Mouse (Mus musculus) heart, embryonic 12.5 days (tissue): ENCODE measurements around the gene Actr5. TPM values are rescaled to one million over a fixed set of nuclear protein-coding genes. Genes with fewer than 3 reads are reported as not detected.

Experiments used
- ATAC-seq: fragments of 200-750 bp; cut with Nextera tagmentation; 2 replicates; pipeline ENCODE4 v1.8.0; 2017; ENCODE audit warnings: moderate TSS enrichment, moderate library complexity; ENCODE audit not compliant: insufficient number of reproducible peaks, low FRiP score
- H3K27ac ChIP-seq: fragments of 300-500 bp; sonication (generic); 2 replicates; pipeline ENCODE4 v1.5.1; 2016; ENCODE audit warnings: mild to moderate bottlenecking, moderate library complexity; ENCODE audit not compliant: poor library complexity, severe bottlenecking
- H3K27me3 ChIP-seq: fragments of 300-500 bp; sonication (generic); replicated peaks from 2 replicates; pipeline ENCODE4 v1.6.1; 2016; ENCODE audit warnings: mild to moderate bottlenecking, moderate library complexity
- H3K36me3 ChIP-seq: fragments of 300-500 bp; sonication (generic); 2 replicates; pipeline ENCODE4 v1.6.1; 2016; ENCODE audit warnings: mild to moderate bottlenecking, moderate library complexity
- H3K4me1 ChIP-seq: fragments of 300-500 bp; sonication (generic); replicated peaks from 2 replicates; pipeline ENCODE4 v1.6.1; 2016; ENCODE audit warnings: mild to moderate bottlenecking
- H3K4me2 ChIP-seq: fragments of 300-500 bp; sonication (generic); 2 replicates; pipeline ENCODE4 v1.6.1; 2016; ENCODE audit warnings: mild to moderate bottlenecking, moderate library complexity
- H3K4me3 ChIP-seq: fragments of 300-500 bp; sonication (generic); 2 replicates; pipeline ENCODE4 v1.5.1; 2016; ENCODE audit warnings: mild to moderate bottlenecking
- H3K9ac ChIP-seq: fragments of 300-500 bp; sonication (generic); 2 replicates; pipeline ENCODE4 v1.6.1; 2016; ENCODE audit warnings: mild to moderate bottlenecking, moderate library complexity
- H3K9me3 ChIP-seq: fragments of 300-500 bp; sonication (generic); replicated peaks from 2 replicates; pipeline ENCODE4 v1.6.1; 2016; ENCODE audit warnings: mild to moderate bottlenecking, moderate library complexity
- WGBS: fragments of 180-500 bp; shearing (Covaris S2); methylation state at CpG from one replicate; pipeline ENCODE4 v1.1.7; 2016; 5-methylcytosine and 5-hydroxymethylcytosine counted together
- polyA plus RNA-seq: library from polyadenylated mRNA; unstranded; fragments of >200 nt; fragmentation: Nextera tagmentation; extraction: Ambion mirVana; gene quantifications from 2 replicates; pipeline ENCODE4 v1.2.1, GENCODE M21; 2016

The Actr5 gene
- polyA plus RNA-seq, 1 experiment from 2014 or later = 10.1 TPM

DNA sequence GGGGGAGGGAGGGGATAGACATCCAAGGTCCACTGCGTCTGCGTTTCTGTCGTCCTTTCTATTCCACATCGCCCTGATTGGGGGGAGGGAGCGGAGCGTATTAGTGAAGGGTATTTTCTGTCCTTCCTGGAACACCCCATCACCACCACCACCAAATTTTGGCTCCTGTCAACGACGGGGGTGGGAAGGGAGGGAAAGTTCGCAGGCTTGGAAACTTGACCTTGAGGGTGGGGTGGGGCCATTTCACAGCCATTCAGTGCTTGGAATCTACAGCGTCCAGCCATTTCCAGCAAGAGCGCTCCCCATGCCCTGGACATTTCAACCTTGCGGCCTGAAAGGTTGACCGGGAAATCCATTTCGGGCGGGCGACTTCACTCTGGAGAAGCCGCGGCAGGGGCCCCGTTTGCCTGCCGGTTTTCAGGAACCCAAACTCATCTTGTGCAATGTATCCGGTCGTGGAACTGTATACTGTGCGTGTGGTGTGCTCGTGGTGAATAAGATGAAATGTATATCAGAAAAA lies 9.5 kb upstream of the Actr5 start:
- Histone ChIP-seq H3K4me2 (peak overlapping the region; percentile 45), H3K4me3 (peak overlapping the region; percentile 18; the same call in 1 of the 2 replicates), H3K9ac (no peak overlapping the region), H3K36me3 (no peaks in the 10 kb centered on the region), H3K27ac (no peak overlapping the region), H3K9me3 (no peaks in the 10 kb centered on the region), H3K27me3 (peaks cover 99% of the 10 kb centered on the region), H3K4me1 (peaks cover 30% of the 10 kb centered on the region)
- ATAC-seq = no peak
- 4% methylated on average over 24 of the region's 24 CpGs for WGBS

DNA sequence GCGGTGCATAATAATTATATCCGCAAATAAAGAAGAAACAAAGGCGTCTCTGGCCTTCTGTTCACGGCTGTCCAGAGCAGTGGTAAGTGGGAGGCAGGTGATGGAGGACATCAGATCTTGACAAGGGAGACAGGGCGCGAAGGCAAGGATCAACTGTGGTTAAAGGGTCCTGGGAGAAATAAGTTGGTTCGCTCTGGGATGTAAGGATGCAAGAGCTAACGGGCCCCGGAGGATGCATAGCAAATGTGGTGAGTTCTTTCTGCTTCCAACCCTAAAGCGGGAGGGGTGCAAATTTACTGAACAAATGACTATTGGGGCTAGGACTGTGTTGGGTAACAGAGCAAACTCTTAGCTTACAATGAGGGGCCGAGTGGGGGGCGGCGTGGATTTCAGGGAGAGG lies 9.0 kb upstream of the Actr5 start:
- Histone ChIP-seq H3K9me3 (no peaks in the 10 kb centered on the region), H3K27me3 (peaks cover 99% of the 10 kb centered on the region), H3K36me3 (no peaks in the 10 kb centered on the region), H3K27ac (no peak overlapping the region), H3K4me1 (peaks cover 26% of the 10 kb centered on the region), H3K4me2 (no peak overlapping the region), H3K9ac (no peak overlapping the region), H3K4me3 (no peak overlapping the region)
- no peak for ATAC-seq
- WGBS = 5% methylated on average over 13 of the region's 13 CpGs

DNA sequence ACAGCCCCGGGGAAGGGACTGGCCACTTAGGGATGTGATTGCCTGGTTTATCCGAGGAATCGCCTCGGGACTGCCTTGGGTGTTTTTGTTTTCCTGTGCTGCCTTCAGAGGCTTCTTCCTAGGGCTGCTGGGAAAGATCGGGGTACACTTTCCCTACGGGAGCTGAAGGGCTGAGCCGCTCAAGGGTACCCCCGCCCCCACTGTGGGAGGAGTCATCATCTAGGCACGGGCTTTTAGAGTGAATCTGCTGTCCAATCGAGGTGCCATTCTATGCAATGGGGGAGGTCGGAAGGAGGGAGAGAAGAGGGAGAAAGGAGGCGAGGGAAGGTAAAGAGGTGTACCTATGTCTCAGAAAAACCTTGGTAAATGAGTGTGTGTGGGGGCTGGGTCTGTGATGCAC lies 8.4 kb upstream of the Actr5 start:
- no peak overlapping the region for H3K9ac ChIP-seq
- no peaks in the 10 kb centered on the region for H3K9me3 ChIP-seq
- peaks cover 99% of the 10 kb centered on the region for H3K27me3 ChIP-seq
- no peak overlapping the region for H3K4me3 ChIP-seq
- no peaks in the 10 kb centered on the region for H3K36me3 ChIP-seq
- H3K4me2 ChIP-seq = no peak overlapping the region
- no peak for ATAC-seq
- H3K27ac ChIP-seq = no peak overlapping the region
- WGBS = 2% methylated on average over 12 of the region's 12 CpGs
- H3K4me1 ChIP-seq = peaks cover 20% of the 10 kb centered on the region

DNA sequence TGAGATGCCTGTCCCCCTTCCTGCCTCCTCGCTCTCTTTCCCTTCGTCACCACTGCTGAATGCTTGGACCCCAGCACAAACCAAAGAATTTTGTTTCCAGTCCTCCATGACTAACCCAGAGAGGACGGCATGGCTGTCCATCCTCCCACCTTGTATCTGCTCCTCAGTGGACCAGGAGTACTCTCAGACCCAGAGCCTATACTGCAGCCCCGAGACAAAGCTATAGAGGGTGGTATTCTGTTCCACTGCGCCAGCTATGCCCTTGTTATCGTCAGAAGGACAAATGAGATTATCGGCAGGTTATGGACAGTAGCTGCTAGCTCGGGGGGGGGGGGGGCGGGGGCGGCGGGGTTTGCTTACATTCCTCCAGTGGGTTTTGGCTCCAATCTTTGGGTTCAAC lies 7.9 kb upstream of the Actr5 start:
- no peaks in the 10 kb centered on the region for H3K9me3 ChIP-seq
- no peak overlapping the region for H3K4me2 ChIP-seq
- WGBS = 10% methylated on average over 11 of the region's 11 CpGs
- no peak overlapping the region for H3K27ac ChIP-seq
- H3K36me3 ChIP-seq = no peaks in the 10 kb centered on the region
- H3K4me3 ChIP-seq = no peak overlapping the region
- ATAC-seq = no peak
- peaks cover 16% of the 10 kb centered on the region for H3K4me1 ChIP-seq
- H3K27me3 ChIP-seq = peaks cover 99% of the 10 kb centered on the region
- H3K9ac ChIP-seq = no peak overlapping the region

DNA sequence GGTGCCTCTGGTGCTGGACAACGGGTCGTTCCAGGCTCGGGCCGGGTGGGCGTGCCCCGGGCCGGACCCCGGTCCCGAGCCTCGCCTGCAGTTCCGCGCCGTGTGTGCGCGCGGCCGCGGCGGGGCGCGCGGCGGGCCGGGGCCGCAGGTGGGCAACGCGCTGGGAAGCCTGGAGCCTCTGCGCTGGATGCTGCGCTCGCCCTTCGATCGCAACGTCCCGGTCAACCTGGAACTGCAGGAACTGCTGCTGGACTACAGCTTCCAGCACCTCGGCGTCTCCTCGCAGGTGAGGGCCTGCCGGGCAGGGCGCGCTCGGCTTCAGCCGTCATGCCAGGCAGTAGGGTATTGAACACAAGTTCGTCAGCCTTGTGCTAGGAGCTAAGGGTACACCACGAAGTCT lies 543 bp downstream of the Actr5 start:
- under 1% methylated on average over 37 of the region's 44 CpGs for WGBS
- H3K36me3 ChIP-seq = peaks cover 25% of the 10 kb centered on the region
- peak; percentile 71; the same call in 1 of the 2 replicates for ATAC-seq
- H3K4me2 ChIP-seq = peak overlapping the region; percentile 77
- H3K9me3 ChIP-seq = no peaks in the 10 kb centered on the region
- H3K4me1 ChIP-seq = peaks cover 12% of the 10 kb centered on the region
- H3K27ac ChIP-seq = peak overlapping the region; percentile 83
- peak overlapping the region; percentile 67 for H3K4me3 ChIP-seq
- H3K27me3 ChIP-seq = peaks cover 15% of the 10 kb centered on the region
- H3K9ac ChIP-seq = peak overlapping the region; percentile 80

GRCm38 (mm10) chr2:158625697-158626096 lies 1.0 kb downstream of the Actr5 start:
- Histone ChIP-seq H3K9me3 (no peaks in the 10 kb centered on the region), H3K4me3 (peak overlapping the region; percentile 67), H3K4me1 (peaks cover 12% of the 10 kb centered on the region), H3K4me2 (peak overlapping the region; percentile 77), H3K9ac (peak overlapping the region; percentile 80), H3K36me3 (peaks cover 29% of the 10 kb centered on the region), H3K27me3 (peaks cover 10% of the 10 kb centered on the region), H3K27ac (no peak overlapping the region)
- ATAC-seq = no peak
- 30% methylated on average over 8 of the region's 8 CpGs for WGBS

DNA sequence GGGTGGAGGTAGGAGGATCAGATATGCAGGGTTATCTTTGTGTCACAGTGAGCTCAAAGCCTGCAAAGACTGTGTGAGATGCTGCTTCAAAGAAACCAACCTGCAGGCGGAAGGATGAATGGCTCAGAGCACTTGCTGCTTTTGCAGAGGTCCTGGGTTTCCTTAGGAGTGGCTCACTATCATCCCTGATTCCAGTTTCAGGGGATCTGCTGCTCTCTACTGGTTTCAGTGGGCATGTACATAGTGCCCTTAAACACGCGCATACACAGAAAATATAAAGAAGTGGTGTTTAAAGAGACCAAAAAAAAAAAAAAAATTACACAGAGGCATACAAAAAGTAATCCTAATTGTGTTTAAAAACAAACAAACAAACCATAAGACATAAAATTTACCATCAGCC lies 4.2 kb downstream of the Actr5 start:
- Histone ChIP-seq H3K9ac (no peak overlapping the region), H3K4me2 (no peak overlapping the region), H3K4me3 (no peak overlapping the region), H3K4me1 (peaks cover 12% of the 10 kb centered on the region), H3K27ac (no peak overlapping the region), H3K27me3 (no peaks in the 10 kb centered on the region), H3K9me3 (no peaks in the 10 kb centered on the region), H3K36me3 (peaks cover 57% of the 10 kb centered on the region)
- ATAC-seq = no peak
- WGBS = 69% methylated on average over 3 of the region's 3 CpGs

GRCm38 (mm10) chr2:158629414-158629813 lies 4.7 kb downstream of the Actr5 start:
- Histone ChIP-seq H3K27ac (no peak overlapping the region), H3K4me3 (no peak overlapping the region), H3K9ac (no peak overlapping the region), H3K9me3 (no peaks in the 10 kb centered on the region), H3K27me3 (no peaks in the 10 kb centered on the region), H3K36me3 (peaks cover 60% of the 10 kb centered on the region), H3K4me2 (no peak overlapping the region), H3K4me1 (peaks cover 12% of the 10 kb centered on the region)
- WGBS = 56% methylated on average over 1 of the region's 1 CpGs
- no peak for ATAC-seq

GRCm38 (mm10) chr2:158631873-158632272 lies 7.2 kb downstream of the Actr5 start:
- no peak overlapping the region for H3K4me2 ChIP-seq
- WGBS = 80% methylated on average over 5 of the region's 5 CpGs
- H3K27me3 ChIP-seq = no peaks in the 10 kb centered on the region
- no peak overlapping the region for H3K4me3 ChIP-seq
- H3K36me3 ChIP-seq = peaks cover 81% of the 10 kb centered on the region
- H3K27ac ChIP-seq = no peak overlapping the region
- no peaks in the 10 kb centered on the region for H3K4me1 ChIP-seq
- H3K9ac ChIP-seq = no peak overlapping the region
- no peaks in the 10 kb centered on the region for H3K9me3 ChIP-seq
- ATAC-seq = no peak

DNA sequence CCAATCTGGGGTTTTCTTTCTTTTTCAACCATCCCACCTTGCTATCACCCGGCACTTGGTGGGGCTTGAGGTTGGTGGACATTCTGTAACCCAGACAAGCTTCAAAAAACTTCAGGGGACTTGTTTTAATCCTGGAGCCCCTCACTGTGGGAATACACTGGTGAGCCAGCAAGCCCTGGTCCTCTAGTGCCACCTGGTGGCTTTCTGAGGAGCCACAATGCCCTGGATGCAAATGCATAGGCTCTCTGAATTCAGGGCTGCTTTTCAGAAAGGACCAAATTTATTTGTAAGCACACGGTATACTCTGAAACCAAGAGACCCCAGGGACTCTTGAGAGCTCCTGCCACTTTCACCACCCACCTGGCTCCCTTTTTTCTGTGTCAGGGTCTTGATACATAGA lies 17.2 kb downstream of the Actr5 start:
- H3K9ac ChIP-seq = no peak overlapping the region
- no peaks in the 10 kb centered on the region for H3K27me3 ChIP-seq
- H3K4me3 ChIP-seq = no peak overlapping the region
- peaks cover 42% of the 10 kb centered on the region for H3K36me3 ChIP-seq
- 17% methylated on average over 2 of the region's 2 CpGs for WGBS
- H3K4me2 ChIP-seq = no peak overlapping the region
- H3K4me1 ChIP-seq = no peaks in the 10 kb centered on the region
- H3K27ac ChIP-seq = no peak overlapping the region
- 0 out of 2 replicates have a peak, but pooled peaks have one; percentile 7 for ATAC-seq
- peaks cover 3% of the 10 kb centered on the region; the same call in 1 of the 2 replicates for H3K9me3 ChIP-seq

DNA sequence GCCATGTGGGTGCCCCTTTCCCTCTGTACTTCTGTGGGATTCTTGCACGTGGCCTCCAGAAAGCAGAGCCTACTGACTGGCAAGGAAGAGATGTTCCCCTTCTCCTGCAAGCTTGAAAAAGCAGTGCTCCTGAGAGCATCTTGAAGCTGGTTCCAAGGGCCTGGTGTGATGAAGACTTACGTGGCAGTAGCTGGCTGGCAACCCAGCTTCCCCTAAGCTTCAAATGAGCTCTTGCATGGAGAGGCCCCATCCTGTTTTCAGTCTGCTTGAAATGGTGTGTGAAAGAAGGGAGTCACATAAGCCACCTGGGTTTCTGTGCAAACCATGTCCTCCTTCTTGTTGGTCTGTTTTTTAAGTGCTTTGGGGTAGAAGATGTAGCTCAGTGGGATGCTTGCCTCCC lies 17.9 kb downstream of the Actr5 start:
- ATAC-seq = no peak
- Histone ChIP-seq H3K27me3 (no peaks in the 10 kb centered on the region), H3K36me3 (peaks cover 35% of the 10 kb centered on the region), H3K4me1 (no peaks in the 10 kb centered on the region), H3K9me3 (peaks cover 3% of the 10 kb centered on the region; the same call in 1 of the 2 replicates), H3K4me3 (no peak overlapping the region), H3K27ac (no peak overlapping the region), H3K9ac (no peak overlapping the region), H3K4me2 (no peak overlapping the region)
- 83% methylated on average over 2 of the region's 2 CpGs for WGBS

DNA sequence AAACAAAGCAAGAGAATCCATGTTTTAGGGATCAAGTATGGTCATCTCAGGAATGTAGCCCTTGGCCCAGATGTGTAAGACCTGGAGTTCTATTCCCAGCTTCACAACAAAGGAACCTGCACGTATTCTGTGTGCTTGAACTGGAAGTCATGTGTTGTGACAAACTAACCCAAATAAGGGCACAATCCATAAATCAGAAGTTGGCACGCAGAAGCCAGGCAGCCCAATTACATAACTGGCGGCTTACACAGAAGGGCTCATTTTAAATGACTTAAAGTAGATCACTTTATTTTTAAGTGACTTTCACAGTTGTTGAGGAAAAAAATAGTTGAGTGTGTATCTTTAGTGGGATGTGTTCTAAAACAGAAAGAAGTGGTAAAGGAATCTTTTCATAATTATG lies 19.1 kb downstream of the Actr5 start:
- WGBS = 87% methylated on average over 3 of the region's 3 CpGs
- H3K4me1 ChIP-seq = no peaks in the 10 kb centered on the region
- no peak overlapping the region for H3K27ac ChIP-seq
- H3K4me3 ChIP-seq = no peak overlapping the region
- peaks cover 23% of the 10 kb centered on the region for H3K36me3 ChIP-seq
- H3K27me3 ChIP-seq = no peaks in the 10 kb centered on the region
- no peak overlapping the region for H3K4me2 ChIP-seq
- H3K9me3 ChIP-seq = peaks cover 3% of the 10 kb centered on the region; the same call in 1 of the 2 replicates
- ATAC-seq = no peak
- H3K9ac ChIP-seq = no peak overlapping the region
